Mouse (Mus musculus): Measurements from ENCODE around the gene Baz1a. TPM values are rescaled to one million over a fixed set of nuclear protein-coding genes. Genes with fewer than 3 reads are reported as not detected.

Baz1a gene
- total RNA-seq (2017) = 143 and 145 TPM in 2 replicates

DNA sequence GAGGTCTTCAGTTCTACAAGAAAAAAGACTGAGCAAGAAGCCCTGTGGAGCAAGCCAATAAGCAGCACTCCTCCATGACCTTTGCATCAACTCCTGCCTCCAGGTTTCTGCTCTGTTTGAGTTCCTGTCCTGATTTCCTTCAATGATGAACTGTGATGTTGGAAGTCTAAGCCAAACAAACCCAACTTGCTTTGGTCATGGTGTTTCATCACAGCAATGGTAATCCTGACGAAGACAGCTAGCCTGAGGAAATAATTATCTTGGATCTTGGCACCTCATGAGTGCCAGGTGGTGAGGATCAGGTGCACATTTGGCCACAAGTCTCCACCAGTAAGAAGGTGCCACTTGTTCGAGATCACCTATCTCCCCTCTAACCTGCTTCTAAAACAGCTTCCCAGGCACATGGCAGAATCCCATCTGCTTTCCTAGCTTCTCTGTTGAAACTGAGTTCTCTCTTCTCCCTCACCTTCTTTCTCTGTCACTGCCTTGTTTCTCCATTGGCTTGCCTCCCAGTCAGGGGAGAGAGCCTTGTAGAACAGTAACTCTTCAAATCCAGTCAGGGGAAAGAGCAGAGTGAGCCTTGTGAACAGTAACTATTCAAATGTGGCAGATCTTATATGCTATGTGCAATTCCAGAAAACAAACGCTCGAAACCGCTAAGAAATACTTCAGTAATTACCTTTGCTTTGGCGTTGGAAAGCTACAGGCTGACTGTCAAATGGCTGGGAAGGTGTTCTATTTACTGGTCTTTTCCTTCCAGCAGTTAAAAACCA, at the start of gene Baz1a:
Baz1a (minus strand) TSS at position 723 of the 773 bp plus-strand sequence.
- ATAC-seq (ENCODE audit: extremely low read depth, insufficient number of reproducible peaks, low FRiP score, poor library complexity, severe bottlenecking) = no peak

DNA sequence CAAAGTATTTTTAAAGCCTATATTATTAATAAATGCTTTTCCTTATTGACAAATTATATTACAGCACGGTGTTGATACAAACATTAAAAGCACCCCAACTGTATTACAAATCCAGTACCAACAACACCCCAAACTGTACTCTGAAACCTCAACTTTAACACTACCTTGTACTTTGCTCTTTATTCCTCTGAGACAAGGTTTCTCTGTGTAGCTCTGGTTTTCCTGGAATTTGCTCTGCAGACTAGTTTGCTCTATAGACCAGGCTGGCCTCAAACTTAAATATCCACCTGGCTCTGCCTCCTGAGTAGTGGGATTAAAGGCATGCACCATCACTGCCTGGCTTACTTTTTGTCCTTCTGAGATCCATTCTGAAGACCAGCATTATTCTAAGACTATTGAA, 48.0 kb upstream of the Baz1a start:
- ATAC-seq (ENCODE audit: extremely low read depth, insufficient number of reproducible peaks, low FRiP score, poor library complexity, severe bottlenecking) = no peak

GRCm38 (mm10) chr12:55061006-55061405, 46.9 kb upstream of the Baz1a start:
- ATAC-seq (ENCODE audit: extremely low read depth, insufficient number of reproducible peaks, low FRiP score, poor library complexity, severe bottlenecking) = no peak

DNA sequence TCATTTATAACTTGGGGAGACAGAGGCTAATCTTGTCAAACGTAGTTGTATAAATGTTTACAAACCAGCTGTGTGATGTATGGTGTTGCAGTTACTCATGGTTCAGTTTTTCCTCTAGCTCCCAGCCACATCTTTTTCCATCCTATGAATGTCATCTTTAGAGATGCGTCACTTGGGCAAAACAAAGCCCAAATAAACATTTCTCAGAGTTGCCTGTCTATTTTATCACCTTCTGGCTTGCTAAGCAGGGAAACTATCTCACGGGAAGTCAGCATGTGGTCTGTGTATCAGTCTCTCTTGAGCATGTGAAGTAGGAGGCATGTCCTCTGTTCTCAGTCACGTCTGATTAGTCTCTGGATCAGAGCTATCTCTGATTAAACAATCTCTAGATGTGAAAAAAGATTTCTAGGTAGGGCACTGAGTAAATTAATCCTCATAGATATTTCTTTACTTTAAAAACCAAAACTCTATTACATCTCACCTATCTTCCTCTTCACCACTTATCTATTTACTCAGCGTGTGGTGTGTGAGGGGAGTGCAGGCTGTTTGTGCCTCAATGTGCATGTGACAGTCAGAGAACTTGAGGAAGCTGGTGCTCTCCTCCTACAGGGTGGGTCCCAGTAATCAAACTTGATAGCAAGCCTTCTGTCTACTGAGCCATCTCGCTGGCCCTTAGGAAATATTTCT, 46.2 kb upstream of the Baz1a start:
- no peak for ATAC-seq (ENCODE audit: extremely low read depth, insufficient number of reproducible peaks, low FRiP score, poor library complexity, severe bottlenecking)

- no peak for ATAC-seq (ENCODE audit: extremely low read depth, insufficient number of reproducible peaks, low FRiP score, poor library complexity, severe bottlenecking)
Observed at GRCm38 (mm10) chr12:55059812-55060211, 45.7 kb upstream of the Baz1a start.

- no peak for ATAC-seq (ENCODE audit: extremely low read depth, insufficient number of reproducible peaks, low FRiP score, poor library complexity, severe bottlenecking)
Observed at GRCm38 (mm10) chr12:55058865-55059615, 44.9 kb upstream of the Baz1a start.

DNA sequence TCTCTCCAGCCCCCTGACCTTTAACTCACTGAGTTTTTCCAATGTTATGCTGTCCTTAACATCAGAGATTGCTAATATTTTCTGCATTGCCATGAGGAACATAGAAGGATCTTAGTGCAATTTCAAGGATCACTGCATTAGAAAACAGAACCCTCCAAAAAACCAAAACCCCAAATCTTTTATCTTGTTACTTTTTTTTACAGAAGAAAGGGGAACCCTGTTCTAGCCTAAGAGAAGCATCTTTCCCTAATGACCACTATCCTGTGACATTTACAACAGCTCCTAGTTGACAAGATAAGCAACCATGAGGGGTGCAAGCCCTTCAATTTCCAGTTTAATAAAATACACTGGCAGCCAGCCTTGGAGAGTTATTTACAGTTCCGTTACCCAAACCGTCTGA, 42.6 kb upstream of the Baz1a start:
- ATAC-seq (ENCODE audit: extremely low read depth, insufficient number of reproducible peaks, low FRiP score, poor library complexity, severe bottlenecking) = no peak

DNA sequence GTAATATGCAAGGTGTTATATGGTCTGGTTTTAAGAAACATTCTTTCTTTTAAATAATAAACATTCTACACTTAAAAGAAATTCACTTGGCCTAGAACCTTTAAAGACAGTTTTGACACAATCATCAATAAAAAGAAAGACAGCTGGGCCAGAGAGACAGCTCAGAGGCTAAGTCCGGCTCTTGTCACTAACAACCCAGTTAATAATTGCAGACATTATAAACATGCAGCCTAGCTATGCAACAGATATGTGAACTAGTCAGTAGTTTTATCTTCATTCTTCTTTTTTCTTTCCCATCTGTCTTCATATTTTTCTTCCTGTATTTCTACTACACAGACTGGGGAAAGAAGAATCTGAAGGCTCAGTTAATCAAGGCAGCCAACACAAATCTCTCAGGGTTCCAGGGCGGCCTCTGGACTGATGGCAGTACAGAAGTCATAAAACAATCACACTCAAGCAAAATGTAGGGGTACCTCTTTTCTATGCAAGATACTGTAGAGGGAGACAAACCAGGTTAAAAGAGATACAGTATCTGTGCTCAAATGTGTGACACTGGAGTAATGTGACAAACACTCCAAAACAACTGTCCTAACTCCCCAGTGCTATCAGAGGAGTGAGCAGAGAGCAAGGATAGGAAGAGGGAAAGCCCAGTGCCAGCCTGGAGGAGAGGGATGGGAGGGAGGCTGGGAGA, 40.5 kb upstream of the Baz1a start:
- ATAC-seq (ENCODE audit: extremely low read depth, insufficient number of reproducible peaks, low FRiP score, poor library complexity, severe bottlenecking) = no peak

DNA sequence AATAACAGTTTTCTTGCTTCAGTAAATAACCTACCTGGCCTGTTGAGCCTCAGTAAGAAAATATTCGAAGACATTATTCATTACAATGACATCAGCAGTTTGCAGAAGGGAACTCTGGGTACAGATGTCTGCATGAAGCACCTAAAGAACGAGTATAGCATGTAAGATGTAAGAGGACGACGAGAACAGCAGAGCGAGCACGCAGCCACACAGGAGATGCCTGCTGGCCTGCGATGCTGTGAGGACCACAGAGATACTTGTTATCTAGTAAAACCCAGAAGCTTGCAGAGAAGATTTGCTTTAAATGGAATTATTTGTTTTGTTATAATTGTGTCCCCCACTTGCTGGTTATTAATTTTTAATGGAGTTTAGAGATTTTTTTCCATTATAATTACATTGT, 39.1 kb upstream of the Baz1a start:
- no peak for ATAC-seq (ENCODE audit: extremely low read depth, insufficient number of reproducible peaks, low FRiP score, poor library complexity, severe bottlenecking)

- ATAC-seq (ENCODE audit: extremely low read depth, insufficient number of reproducible peaks, low FRiP score, poor library complexity, severe bottlenecking) = no peak
Observed at GRCm38 (mm10) chr12:55051210-55052173, 37.3 kb upstream of the Baz1a start.

DNA sequence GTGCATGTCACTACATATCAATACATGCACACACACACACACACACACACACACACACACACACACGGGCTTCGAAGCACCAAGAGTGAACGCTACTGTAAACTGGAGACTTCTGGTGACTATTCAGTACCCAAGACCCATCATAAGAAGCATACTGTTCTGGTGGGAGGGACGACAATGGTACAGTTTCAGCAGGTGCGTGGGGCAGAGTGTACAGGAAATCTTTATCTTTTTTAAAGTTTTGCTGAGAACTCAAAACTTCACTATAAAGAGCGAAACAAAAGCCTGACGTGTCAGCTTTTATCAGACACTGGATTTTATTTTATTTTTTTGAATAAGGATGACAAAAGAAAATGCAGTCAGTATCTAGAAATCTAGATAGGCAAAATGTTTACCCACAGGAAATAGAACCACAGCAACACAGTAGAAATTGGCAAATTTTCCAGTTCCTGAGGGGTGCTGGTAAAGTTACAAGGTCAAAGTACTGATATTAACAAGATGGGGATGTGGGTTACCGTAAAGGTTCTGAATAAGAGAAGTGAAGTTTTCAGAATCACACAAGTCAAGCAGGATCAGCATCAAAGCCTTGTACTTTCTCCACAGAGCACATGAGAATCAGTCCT, 35.7 kb upstream of the Baz1a start:
- no peak for ATAC-seq (ENCODE audit: extremely low read depth, insufficient number of reproducible peaks, low FRiP score, poor library complexity, severe bottlenecking)

DNA sequence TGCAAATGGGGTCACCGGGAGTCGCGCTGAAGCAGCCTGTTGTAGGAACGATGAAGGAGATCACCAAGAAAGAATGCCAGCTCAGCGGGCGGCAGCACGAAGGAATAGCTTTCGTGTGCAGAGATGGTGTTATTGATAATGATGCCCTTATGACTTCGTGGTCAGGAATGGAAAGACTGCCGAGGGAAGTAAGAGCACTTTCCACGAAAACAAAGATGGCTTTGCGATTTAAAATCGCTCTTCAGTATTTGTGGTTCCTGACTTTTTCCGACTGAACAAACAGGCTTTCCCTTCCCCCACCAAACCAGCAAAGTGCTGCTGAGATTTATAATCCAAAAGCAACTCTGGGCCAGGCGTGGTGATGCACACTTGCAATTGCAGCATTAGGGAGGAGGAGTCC, 26.9 kb upstream of the Baz1a start:
- no peak for ATAC-seq (ENCODE audit: extremely low read depth, insufficient number of reproducible peaks, low FRiP score, poor library complexity, severe bottlenecking)

DNA sequence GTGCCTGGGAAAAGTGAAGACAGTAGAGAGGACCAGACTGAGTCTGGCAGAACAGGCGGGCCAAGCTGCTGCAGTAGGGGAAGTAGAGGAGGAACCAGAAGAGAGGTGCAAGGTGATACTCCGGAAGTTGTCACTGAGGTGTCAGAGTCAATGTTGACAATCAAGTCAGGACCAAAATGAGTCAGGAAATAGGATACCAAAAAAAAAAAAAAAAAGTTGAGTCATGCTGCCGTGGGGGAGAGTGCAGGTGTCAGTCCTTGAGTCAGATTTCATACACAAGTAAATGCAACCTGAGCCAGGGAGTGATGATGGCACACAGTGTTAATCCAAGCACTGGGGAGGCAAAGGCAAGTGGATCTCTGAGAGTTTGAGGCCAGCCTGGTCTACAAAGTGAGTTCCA, 12.9 kb upstream of the Baz1a start:
- ATAC-seq (ENCODE audit: extremely low read depth, insufficient number of reproducible peaks, low FRiP score, poor library complexity, severe bottlenecking) = peak; percentile 87

- ATAC-seq (ENCODE audit: extremely low read depth, insufficient number of reproducible peaks, low FRiP score, poor library complexity, severe bottlenecking) = no peak
Observed at GRCm38 (mm10) chr12:55023284-55023683, 9.1 kb upstream of the Baz1a start.

DNA sequence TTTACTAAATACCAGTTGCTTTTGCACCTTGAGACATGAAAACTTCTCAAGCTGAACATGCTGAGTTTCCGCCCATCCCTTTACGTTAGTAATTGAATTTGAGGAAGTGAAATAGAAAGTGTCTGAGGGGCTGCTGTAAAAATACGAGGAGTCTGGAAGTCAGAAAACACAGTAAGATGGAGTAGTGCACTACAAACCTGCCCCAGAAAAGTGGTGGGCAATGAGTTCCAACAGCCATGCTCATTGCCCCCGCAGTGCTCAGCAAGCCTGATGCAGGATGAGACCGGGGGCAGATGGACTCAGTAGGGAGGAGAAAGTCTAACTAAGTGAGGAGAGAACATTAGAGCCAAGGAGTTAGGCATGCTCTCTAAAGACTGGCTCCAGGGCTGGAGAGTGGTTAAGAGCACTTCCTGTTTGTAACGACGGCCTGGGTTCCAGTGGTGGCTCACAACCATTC, 5.3 kb upstream of the Baz1a start:
- peak; percentile 92 for ATAC-seq (ENCODE audit: extremely low read depth, insufficient number of reproducible peaks, low FRiP score, poor library complexity, severe bottlenecking)

- ATAC-seq (ENCODE audit: extremely low read depth, insufficient number of reproducible peaks, low FRiP score, poor library complexity, severe bottlenecking) = no peak
Observed at GRCm38 (mm10) chr12:55017119-55017721, 3.1 kb upstream of the Baz1a start.

DNA sequence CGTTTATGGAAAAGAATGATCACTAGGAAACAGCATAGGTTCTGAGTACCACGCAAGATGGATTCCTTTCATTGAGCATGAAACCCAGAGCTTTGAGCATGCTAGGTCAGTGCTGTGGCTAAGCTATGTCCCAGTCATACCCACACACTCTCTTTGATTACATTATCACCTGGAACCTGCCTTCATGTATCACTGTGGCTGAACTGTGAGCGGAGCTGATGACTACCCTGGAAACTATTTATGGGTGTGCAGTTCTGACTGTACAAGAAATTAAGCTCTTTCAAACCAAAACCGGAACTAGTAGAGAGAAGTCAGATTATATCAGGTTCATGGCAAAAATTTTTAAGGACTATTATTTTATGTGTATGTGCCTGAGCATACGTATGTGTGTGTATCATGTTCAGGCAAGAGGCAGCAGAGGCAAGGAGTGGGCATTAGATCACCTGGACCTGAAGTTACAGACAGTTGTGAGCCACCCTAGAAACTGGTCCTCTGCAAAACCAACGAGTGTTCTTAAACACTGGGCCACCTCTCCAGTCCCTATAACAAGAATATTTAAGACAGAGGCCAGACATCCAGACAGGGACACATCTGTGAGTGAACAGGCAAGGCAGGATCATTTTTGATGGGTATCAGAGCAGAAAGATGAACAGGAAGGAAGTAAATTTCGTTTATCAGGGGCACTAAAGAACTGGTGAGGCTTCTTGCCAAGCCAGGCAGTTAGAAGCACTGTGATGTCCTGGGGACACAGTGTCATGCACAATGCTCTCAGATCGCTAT, 2.4 kb upstream of the Baz1a start:
- peak; percentile 17; the same call in 1 of the 2 replicates for ATAC-seq (ENCODE audit: extremely low read depth, insufficient number of reproducible peaks, low FRiP score, poor library complexity, severe bottlenecking)
